Mouse (Mus musculus): Measurements from ENCODE around the gene Rbl2.

Rbl2 gene

DNA sequence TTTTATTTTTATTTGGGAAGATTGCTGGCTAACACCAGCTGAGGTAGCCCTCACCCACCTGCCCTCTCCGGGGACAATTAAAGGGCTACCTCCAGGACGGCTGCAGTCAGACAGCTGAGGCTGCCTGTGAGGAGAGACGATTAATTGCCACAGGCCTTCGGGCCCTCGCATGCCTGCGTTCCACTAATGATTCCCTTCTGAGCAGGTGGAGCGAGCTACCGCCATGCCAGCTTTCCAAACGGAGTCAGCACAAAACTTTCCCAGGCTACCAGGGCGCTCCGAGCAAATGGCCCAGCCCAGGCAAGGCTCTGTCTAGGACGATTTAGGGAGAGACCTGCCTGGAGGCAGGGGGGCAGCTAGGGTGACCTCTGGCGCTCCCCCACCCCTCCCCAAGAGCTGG lies 101.7 kb downstream of the Rbl2 start:
- DNase-seq: no peak
